Mouse (Mus musculus): ENCODE results near the gene Acacb.

Acacb gene

GRCm38 (mm10) chr5:114146028-114146888 is at the start of gene Acacb:
Gene Acacb (plus strand): TSS chr5:114146535.
- no peak for TF ChIP-seq GATA4 (IDR thresholded peaks at IDR 0.05; ENCODE audit: insufficient replicate concordance, low read length)

GRCm38 (mm10) chr5:114099709-114100389 is 46.5 kb upstream of the Acacb start:
- no peak for TF ChIP-seq GATA4 (IDR thresholded peaks at IDR 0.05; ENCODE audit: insufficient replicate concordance, low read length)

GRCm38 (mm10) chr5:114100390-114101099 is 45.8 kb upstream of the Acacb start:
- TF ChIP-seq GATA4 (IDR thresholded peaks at IDR 0.05; ENCODE audit: insufficient replicate concordance, low read length), result no peak

- TF ChIP-seq GATA4 (IDR thresholded peaks at IDR 0.05; ENCODE audit: insufficient replicate concordance, low read length), result no peak
These were observed 44.5 kb upstream of the Acacb start for GRCm38 (mm10) chr5:114101873-114102272.

- no peak for TF ChIP-seq GATA4 (IDR thresholded peaks at IDR 0.05; ENCODE audit: insufficient replicate concordance, low read length)
These were observed 43.5 kb upstream of the Acacb start for GRCm38 (mm10) chr5:114102807-114103206.

GRCm38 (mm10) chr5:114106391-114106935 is 39.9 kb upstream of the Acacb start:
- TF ChIP-seq GATA4 (IDR thresholded peaks at IDR 0.05; ENCODE audit: insufficient replicate concordance, low read length), result no peak

GRCm38 (mm10) chr5:114113334-114113733 is 33.0 kb upstream of the Acacb start:
- no peak for TF ChIP-seq GATA4 (IDR thresholded peaks at IDR 0.05; ENCODE audit: insufficient replicate concordance, low read length)

GRCm38 (mm10) chr5:114115030-114115429 is 31.3 kb upstream of the Acacb start:
- no peak for TF ChIP-seq GATA4 (IDR thresholded peaks at IDR 0.05; ENCODE audit: insufficient replicate concordance, low read length)

- TF ChIP-seq GATA4 (IDR thresholded peaks at IDR 0.05; ENCODE audit: insufficient replicate concordance, low read length), result no peak
These were observed 29.7 kb upstream of the Acacb start for GRCm38 (mm10) chr5:114116586-114116985.

- TF ChIP-seq GATA4 (IDR thresholded peaks at IDR 0.05; ENCODE audit: insufficient replicate concordance, low read length), result no peak
These were observed 26.5 kb upstream of the Acacb start for GRCm38 (mm10) chr5:114119806-114120205.

- no peak for TF ChIP-seq GATA4 (IDR thresholded peaks at IDR 0.05; ENCODE audit: insufficient replicate concordance, low read length)
These were observed 20.3 kb upstream of the Acacb start for GRCm38 (mm10) chr5:114126008-114126407.

GRCm38 (mm10) chr5:114126499-114127244 is 19.7 kb upstream of the Acacb start:
- no peak for TF ChIP-seq GATA4 (IDR thresholded peaks at IDR 0.05; ENCODE audit: insufficient replicate concordance, low read length)

GRCm38 (mm10) chr5:114127374-114128349 is 18.7 kb upstream of the Acacb start, which contains the start of gene Alkbh2:
Gene Alkbh2 (minus strand): TSS chr5:114128218.
- no peak for TF ChIP-seq GATA4 (IDR thresholded peaks at IDR 0.05; ENCODE audit: insufficient replicate concordance, low read length)

Measured in liver, adult (tissue).